Mouse (Mus musculus): Measurements from ENCODE around the gene Slc10a7. TPM values are rescaled to one million over a fixed set of nuclear protein-coding genes. Genes with fewer than 3 reads are reported as not detected.

The Slc10a7 gene
- polyA plus RNA-seq, 1 experiment from 2014 or later, result 19.2 TPM

DNA sequence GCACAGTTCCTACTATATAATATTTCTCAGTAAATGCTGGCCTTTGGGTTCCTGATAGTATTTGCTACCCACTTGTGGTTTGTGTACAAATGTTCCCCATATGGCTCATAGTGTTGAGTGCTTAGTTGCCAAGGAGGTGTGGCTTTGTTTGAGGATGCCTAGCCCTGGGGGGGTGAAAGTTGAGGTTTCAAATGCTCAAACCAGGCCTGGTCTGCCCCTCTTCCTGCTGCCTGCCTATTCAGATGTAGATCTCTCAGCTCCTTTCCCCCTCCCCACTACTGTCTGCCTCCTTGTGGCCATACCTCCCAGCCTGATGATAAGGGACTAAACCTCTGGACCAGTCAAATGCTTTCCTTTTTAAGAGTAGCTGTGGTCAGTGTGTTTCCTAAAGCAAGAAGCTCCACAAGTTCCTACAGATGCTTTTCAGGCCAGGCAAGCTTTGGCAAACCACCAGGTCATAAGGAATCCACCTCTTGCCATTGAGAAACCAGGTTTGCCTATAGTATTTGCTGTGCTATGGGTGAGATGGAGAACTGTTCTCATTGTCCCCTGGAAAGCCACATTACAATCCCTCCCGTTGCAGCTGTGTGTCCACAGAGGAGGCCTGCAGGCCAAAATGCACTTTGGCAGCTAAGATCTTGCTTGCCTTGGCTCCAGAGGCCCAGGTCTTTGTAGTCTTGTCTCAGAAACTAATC is 146.4 kb downstream of the Slc10a7 start:
- 46% methylated on average over 1 of the region's 1 CpGs for WGBS
- Histone ChIP-seq H3K9ac (no peak overlapping the region), H3K4me3 (replicated peaks) (no peak overlapping the region)

DNA sequence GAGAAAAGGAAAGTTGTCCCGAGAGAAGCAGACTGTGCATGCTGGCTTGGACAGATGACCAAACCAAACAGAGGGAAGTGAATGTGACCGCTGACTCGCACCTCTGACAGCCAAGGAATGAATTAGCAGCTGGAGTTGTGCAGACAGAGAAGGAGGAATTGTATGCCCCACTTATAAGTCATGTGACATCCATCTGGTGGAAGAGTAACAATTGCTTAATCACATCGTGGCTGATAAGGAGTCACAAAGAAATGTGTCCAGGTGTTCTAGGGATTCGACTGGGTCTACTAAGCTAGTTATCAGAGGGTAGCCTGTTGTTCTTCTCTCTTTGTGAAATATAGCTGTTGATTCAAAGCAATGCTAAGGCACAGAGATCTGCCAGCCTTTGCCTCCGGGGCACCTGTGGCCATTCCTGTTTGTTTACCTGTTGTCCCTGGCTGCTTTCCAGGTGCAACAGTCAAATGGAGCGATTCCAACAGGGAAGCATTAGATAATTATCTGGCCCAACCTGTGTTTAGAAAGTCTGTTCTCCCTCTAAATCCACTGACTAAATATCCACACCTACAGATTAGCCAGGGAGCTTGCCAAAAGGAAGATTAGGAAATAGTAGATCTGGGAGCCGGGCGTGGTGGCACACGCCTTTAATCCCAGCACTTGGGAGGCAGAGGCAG is 147.7 kb downstream of the Slc10a7 start:
- no peaks in the 10 kb centered on the region for H3K9me3 ChIP-seq (replicated peaks)
- H3K27ac ChIP-seq, result no peak overlapping the region
- peaks cover 11% of the 10 kb centered on the region for H3K4me1 ChIP-seq
- no peak overlapping the region for H3K4me3 ChIP-seq (replicated peaks)
- no peaks in the 10 kb centered on the region for H3K27me3 ChIP-seq
- no peak for ATAC-seq (replicated peaks; ENCODE audit: low FRiP score)
- WGBS, result 80% methylated on average over 10 of the region's 10 CpGs
- no peak overlapping the region for H3K4me2 ChIP-seq
- no peaks in the 10 kb centered on the region for H3K36me3 ChIP-seq
- H3K9ac ChIP-seq, result no peak overlapping the region

More for the DNA sequence above, 146.4 kb downstream of the Slc10a7 start:
- Histone ChIP-seq H3K27me3 (no peaks in the 10 kb centered on the region), H3K9me3 (replicated peaks) (no peaks in the 10 kb centered on the region), H3K4me2 (no peak overlapping the region), H3K4me1 (peaks cover 11% of the 10 kb centered on the region), H3K36me3 (no peaks in the 10 kb centered on the region), H3K27ac (no peak overlapping the region)
- no peak for ATAC-seq (replicated peaks; ENCODE audit: low FRiP score)

DNA sequence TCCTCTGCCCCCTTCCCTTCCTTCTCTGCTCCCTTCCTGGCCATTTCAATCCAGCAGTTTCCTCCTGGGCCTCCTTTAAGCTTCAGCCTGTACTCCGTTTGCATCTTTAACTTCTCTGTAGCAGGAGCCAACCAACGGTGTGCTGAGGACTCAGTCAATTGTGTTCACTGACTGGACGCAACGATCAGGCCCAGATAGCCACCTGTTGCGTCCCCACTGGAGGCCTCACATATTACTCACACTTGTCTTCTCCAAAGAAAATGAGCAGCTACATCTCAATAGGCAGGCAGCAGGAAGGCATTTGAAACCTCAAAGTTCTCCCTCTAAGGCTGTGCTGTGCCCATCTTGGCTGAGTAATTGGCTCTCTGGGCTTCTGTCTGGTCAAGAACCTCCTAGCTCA is 149.0 kb downstream of the Slc10a7 start:
- Histone ChIP-seq H3K4me2 (no peak overlapping the region), H3K9ac (no peak overlapping the region), H3K27ac (no peak overlapping the region), H3K4me3 (replicated peaks) (no peak overlapping the region), H3K9me3 (replicated peaks) (no peaks in the 10 kb centered on the region), H3K27me3 (no peaks in the 10 kb centered on the region), H3K4me1 (0 out of 2 replicates have a peak, but pooled peaks cover 8% of the 10 kb centered on the region), H3K36me3 (no peaks in the 10 kb centered on the region)
- ATAC-seq (replicated peaks; ENCODE audit: low FRiP score), result no peak
- 88% methylated on average over 5 of the region's 5 CpGs for WGBS

DNA sequence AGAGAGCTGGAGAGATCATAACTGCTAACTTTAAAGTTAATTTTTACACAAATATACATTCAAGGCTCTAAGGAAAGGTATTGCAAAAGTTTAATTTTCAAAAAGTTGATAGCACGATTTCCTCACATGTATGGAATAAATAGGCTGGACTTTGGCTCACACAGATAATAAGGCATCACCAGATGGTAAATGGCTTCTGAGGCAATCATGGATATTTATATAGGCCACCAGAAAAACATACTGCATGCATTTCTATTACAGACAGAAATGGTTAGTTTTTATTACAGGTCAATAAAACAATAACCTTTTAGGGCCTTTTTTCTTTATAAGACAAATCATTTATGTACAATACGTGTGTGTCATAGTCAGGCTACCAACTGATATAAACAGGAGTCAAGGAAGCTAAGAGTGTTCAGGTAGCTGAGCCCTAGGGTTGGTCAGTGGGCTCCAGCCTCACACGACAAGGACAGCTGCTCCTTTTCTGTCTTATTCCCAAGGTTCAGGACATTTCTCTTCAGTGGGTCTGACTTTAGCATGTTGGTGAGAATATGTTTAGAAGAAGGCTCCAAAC is 150.6 kb downstream of the Slc10a7 start:
- H3K4me3 ChIP-seq (replicated peaks), result no peak overlapping the region
- H3K36me3 ChIP-seq, result no peaks in the 10 kb centered on the region
- 0 out of 2 replicates have a peak, but pooled peaks cover 6% of the 10 kb centered on the region for H3K4me1 ChIP-seq
- H3K9ac ChIP-seq, result no peak overlapping the region
- no peak for ATAC-seq (replicated peaks; ENCODE audit: low FRiP score)
- H3K27ac ChIP-seq, result no peak overlapping the region
- no peaks in the 10 kb centered on the region for H3K9me3 ChIP-seq (replicated peaks)
- WGBS, result 92% methylated on average over 3 of the region's 3 CpGs
- no peak overlapping the region for H3K4me2 ChIP-seq
- no peaks in the 10 kb centered on the region for H3K27me3 ChIP-seq

DNA sequence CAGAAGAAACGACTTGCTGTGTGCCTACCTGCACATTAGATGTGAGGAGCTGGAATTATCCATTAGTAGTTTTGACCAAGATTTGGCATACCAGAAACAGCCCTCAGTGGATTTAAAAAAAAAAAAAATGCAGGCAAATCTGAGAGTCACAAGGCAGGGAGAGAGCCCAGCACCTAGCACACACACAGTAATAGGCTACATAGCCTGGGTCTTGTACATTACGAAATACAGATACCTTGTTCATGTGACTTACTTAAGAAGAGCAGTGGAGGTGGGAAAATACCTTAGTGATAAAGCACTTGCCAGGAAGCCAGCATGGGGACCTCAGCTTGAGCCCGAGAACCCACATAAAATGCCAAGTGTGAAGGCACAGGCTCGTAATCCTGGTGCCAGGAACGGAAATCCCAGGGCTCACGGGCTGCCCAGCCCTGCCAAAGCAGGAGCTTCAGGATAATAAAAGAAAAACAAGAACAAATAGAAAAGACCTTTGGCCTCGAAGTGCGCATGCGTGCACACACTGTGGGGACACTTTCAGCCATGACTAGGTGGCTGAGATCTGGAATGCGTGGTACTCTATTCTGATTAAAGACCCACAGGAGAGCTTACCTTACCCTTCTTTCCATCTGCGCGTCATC is 155.3 kb downstream of the Slc10a7 start:
- Histone ChIP-seq H3K27me3 (no peaks in the 10 kb centered on the region), H3K9ac (no peak overlapping the region), H3K4me1 (0 out of 2 replicates have a peak, but pooled peaks cover 3% of the 10 kb centered on the region), H3K27ac (no peak overlapping the region), H3K9me3 (replicated peaks) (no peaks in the 10 kb centered on the region), H3K4me2 (no peak overlapping the region), H3K36me3 (no peaks in the 10 kb centered on the region), H3K4me3 (replicated peaks) (no peak overlapping the region)
- 93% methylated on average over 12 of the region's 12 CpGs for WGBS
- no peak for ATAC-seq (replicated peaks; ENCODE audit: low FRiP score)

DNA sequence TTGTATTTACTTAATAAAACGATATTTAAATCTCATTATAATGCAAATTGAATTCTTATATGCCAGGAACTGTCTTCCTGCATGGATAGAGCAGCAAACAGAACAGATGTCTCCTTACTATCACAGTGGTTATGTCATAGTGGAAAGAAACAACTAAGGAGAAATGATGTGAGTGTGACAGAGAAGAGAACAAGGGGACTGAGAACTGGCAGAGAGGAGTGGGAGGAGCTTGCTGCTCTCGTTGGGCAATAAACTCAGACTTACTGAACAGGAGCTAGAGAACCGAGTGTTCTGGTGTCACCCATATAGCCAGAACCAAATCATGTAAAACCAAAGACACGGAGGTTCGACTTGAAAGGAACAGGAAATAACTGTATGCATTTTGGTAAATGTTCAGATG is 158.3 kb downstream of the Slc10a7 start:
- WGBS, result 77% methylated on average over 5 of the region's 5 CpGs
- peaks cover 4% of the 10 kb centered on the region; the same call in 1 of the 2 replicates for H3K36me3 ChIP-seq
- no peak for ATAC-seq (replicated peaks; ENCODE audit: low FRiP score)
- 0 out of 2 replicates have a peak, but pooled peaks cover 1% of the 10 kb centered on the region for H3K4me1 ChIP-seq
- H3K4me2 ChIP-seq, result no peak overlapping the region
- no peaks in the 10 kb centered on the region for H3K27me3 ChIP-seq
- no peak overlapping the region for H3K27ac ChIP-seq
- H3K9me3 ChIP-seq (replicated peaks), result no peaks in the 10 kb centered on the region
- H3K9ac ChIP-seq, result no peak overlapping the region
- H3K4me3 ChIP-seq (replicated peaks), result no peak overlapping the region

DNA sequence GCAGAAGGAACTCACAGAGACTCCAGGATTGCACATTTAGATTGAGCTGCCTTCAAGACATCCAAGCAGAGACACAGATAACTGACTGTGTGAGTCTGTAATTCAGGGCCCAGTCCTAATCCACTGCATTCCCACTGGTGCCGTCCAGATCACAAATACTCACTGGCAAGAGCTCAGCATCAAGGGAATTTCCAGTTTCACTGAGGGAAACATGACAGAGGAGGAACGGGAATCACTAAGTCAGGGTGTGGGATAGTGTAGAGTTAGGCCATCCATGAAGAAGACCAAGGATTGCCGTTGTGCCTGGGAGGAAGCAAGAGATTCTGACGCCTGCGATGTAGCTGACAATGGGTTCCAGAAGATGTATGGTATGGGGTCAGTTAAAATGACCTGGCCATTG is 159.1 kb downstream of the Slc10a7 start:
- peaks cover 4% of the 10 kb centered on the region; the same call in 1 of the 2 replicates for H3K36me3 ChIP-seq
- WGBS, result 81% methylated on average over 5 of the region's 5 CpGs
- no peak for ATAC-seq (replicated peaks; ENCODE audit: low FRiP score)
- H3K4me1 ChIP-seq, result no peaks in the 10 kb centered on the region
- H3K4me3 ChIP-seq (replicated peaks), result no peak overlapping the region
- no peak overlapping the region for H3K9ac ChIP-seq
- H3K27ac ChIP-seq, result no peak overlapping the region
- H3K4me2 ChIP-seq, result no peak overlapping the region
- H3K27me3 ChIP-seq, result no peaks in the 10 kb centered on the region
- no peaks in the 10 kb centered on the region for H3K9me3 ChIP-seq (replicated peaks)

DNA sequence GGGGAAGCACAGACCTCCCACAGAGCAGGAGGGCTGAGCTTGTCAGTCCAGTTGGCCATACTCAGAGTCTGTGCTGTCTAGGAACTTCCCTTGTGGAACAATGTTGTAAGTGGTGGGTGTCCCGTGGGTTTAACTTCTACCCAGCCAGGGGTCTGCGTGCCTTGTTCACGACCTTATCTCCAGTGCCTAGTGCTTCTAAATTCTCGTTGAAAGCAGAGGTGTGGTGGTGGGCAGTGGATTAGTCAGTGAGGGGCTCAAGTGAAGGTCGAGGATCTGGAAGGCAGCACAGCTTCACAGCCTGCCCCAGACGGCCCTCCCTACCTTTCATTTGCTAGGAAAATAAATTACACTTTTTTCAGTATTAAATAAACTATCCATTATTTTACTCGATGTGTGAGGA is 161.1 kb downstream of the Slc10a7 start:
- Histone ChIP-seq H3K4me3 (replicated peaks) (no peak overlapping the region), H3K36me3 (peaks cover 4% of the 10 kb centered on the region; the same call in 1 of the 2 replicates), H3K9ac (no peak overlapping the region), H3K27ac (no peak overlapping the region), H3K27me3 (no peaks in the 10 kb centered on the region), H3K9me3 (replicated peaks) (no peaks in the 10 kb centered on the region), H3K4me2 (no peak overlapping the region), H3K4me1 (no peaks in the 10 kb centered on the region)
- no peak for ATAC-seq (replicated peaks; ENCODE audit: low FRiP score)
- 91% methylated on average over 7 of the region's 7 CpGs for WGBS

DNA sequence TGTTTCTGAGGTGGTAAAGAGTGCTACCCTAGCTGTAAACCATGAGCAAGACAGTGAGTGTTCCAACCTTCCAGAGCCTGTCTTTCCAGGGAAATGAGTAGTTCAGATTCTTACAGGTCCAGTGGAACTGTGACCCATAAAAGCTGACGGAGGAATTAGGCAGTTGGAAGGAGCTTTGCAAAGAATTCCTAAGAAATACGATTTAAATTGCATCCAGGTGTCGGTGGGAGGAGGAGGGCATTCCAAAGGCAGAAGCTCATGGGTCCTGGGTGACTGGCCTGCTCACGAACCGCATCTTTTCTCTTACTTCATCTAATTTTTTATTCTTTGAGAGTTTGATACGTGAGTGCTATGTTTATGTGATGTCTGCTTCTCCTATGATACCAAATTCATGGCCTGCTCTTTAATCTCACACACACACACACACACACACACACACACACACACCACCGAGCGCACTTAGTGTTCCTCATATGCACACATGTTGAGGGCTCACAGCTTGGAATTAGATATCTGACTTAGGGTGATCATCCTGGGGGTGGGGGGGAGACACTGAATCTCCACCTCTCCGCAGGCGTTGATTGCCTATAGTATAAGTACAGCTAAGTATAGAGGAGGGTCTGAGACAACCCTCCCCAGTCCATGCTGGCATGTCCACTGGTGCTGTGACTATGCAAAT is 169.5 kb downstream of the Slc10a7 start:
- H3K9me3 ChIP-seq (replicated peaks), result no peaks in the 10 kb centered on the region
- H3K27ac ChIP-seq, result no peak overlapping the region
- no peak for ATAC-seq (replicated peaks; ENCODE audit: low FRiP score)
- H3K9ac ChIP-seq, result no peak overlapping the region
- WGBS, result 56% methylated on average over 10 of the region's 10 CpGs
- H3K4me1 ChIP-seq, result no peaks in the 10 kb centered on the region
- no peak overlapping the region for H3K4me3 ChIP-seq (replicated peaks)
- no peak overlapping the region for H3K4me2 ChIP-seq
- peaks cover 7% of the 10 kb centered on the region; the same call in 1 of the 2 replicates for H3K36me3 ChIP-seq
- H3K27me3 ChIP-seq, result no peaks in the 10 kb centered on the region

DNA sequence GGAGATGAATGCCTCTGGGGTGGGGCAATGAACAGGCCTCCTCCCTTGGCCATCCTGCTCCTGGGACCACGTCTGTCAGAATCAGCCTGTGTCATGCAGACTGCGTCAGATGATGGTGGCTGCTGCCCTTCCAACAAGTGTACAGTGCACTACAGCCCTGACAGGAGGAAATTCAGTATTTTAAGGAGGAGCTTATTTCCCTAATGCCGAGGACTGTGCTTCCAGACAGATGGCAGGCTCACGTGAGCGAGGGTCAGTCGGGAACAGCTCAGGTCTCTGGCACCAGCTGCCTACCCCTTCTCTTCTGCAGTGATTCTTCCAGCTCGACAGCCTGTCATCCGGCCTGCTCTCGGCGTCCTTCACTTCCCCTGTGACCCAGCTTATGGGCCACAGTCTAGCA is 181.6 kb downstream of the Slc10a7 start:
- 46% methylated on average over 10 of the region's 10 CpGs for WGBS
- H3K4me1 ChIP-seq, result no peaks in the 10 kb centered on the region
- ATAC-seq (replicated peaks; ENCODE audit: low FRiP score), result no peak

DNA sequence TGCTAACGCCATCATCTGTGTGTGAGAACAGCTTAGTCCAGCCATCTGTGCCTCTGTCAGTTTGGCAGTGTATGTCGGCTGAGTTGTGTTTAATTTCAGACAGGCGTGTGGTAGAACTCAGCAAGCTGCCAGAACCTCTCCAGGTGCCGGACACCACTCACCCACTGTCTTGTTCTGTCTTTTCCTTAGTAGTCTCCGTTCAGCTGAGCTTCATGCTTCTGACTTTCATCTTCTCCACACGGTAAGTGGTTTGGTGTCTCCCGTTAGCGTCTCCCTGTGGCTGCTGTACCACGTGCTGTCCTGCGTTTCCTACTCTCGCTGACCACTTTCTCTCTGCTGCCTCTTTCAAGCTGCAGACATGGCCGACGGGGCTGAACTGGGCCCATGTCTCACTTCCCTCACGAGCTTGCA is 189.2 kb downstream of the Slc10a7 start:
- no peak for ATAC-seq (replicated peaks; ENCODE audit: low FRiP score)
- Histone ChIP-seq H3K27me3 (no peaks in the 10 kb centered on the region), H3K9ac (no peak overlapping the region), H3K4me3 (replicated peaks) (no peak overlapping the region), H3K36me3 (peaks cover 33% of the 10 kb centered on the region), H3K9me3 (replicated peaks) (no peaks in the 10 kb centered on the region), H3K4me1 (no peaks in the 10 kb centered on the region), H3K4me2 (no peak overlapping the region), H3K27ac (no peak overlapping the region)
- WGBS, result 95% methylated on average over 14 of the region's 14 CpGs

More for the DNA sequence above, 181.6 kb downstream of the Slc10a7 start:
- Histone ChIP-seq H3K36me3 (0 out of 2 replicates have a peak, but pooled peaks cover 4% of the 10 kb centered on the region), H3K4me2 (no peak overlapping the region), H3K27me3 (no peaks in the 10 kb centered on the region), H3K4me3 (replicated peaks) (no peak overlapping the region), H3K27ac (no peak overlapping the region), H3K9me3 (replicated peaks) (no peaks in the 10 kb centered on the region), H3K9ac (no peak overlapping the region)
